Mouse (Mus musculus) hindbrain, embryonic 14.5 days (tissue): ENCODE measurements around the gene Rgs13. TPM values are rescaled to one million over a fixed set of nuclear protein-coding genes. Genes with fewer than 3 reads are reported as not detected.

Source experiments
- ATAC-seq: fragments of 200-750 bp; cut with Nextera tagmentation; 2 replicates; pipeline ENCODE4 v1.8.0; 2017; ENCODE audit warnings: moderate number of reproducible peaks, mild to moderate bottlenecking, moderate TSS enrichment, moderate library complexity; ENCODE audit not compliant: low FRiP score
- DNase-seq: peaks from one replicate; pipeline ENCODE4 v3.0.0-alpha.2; 2015; ENCODE audit warnings: low spot score
- H3K27ac ChIP-seq: fragments of 300-500 bp; sonication (generic); 2 replicates; pipeline ENCODE4 v1.5.1; 2014; ENCODE audit warnings: mild to moderate bottlenecking, moderate library complexity
- H3K27me3 ChIP-seq: fragments of 300-500 bp; sonication (generic); 2 replicates; pipeline ENCODE4 v1.6.1; 2014; ENCODE audit warnings: mild to moderate bottlenecking, low read length, mixed read lengths; ENCODE audit not compliant: control insufficient read depth, insufficient read depth
- H3K36me3 ChIP-seq: fragments of 300-500 bp; sonication (generic); replicated peaks from 2 replicates; pipeline ENCODE4 v1.6.1; 2014; ENCODE audit not compliant: control insufficient read depth, insufficient read depth
- H3K4me1 ChIP-seq: fragments of 300-500 bp; sonication (generic); replicated peaks from 2 replicates; pipeline ENCODE4 v1.6.1; 2014; ENCODE audit warnings: antibody characterized with exemption, low read length, mixed read lengths; ENCODE audit not compliant: control insufficient read depth, insufficient read depth
- H3K4me2 ChIP-seq: fragments of 300-500 bp; sonication (generic); replicated peaks from 2 replicates; pipeline ENCODE4 v1.6.1; 2014; ENCODE audit warnings: mild to moderate bottlenecking, moderate library complexity
- H3K4me3 ChIP-seq: fragments of 300-500 bp; sonication (generic); replicated peaks from 2 replicates; pipeline ENCODE4 v1.5.1; 2014; ENCODE audit warnings: mild to moderate bottlenecking, low read length
- H3K9ac ChIP-seq: fragments of 300-500 bp; sonication (generic); 2 replicates; pipeline ENCODE4 v1.6.1; 2014
- H3K9me3 ChIP-seq: fragments of 300-500 bp; sonication (generic); 2 replicates; pipeline ENCODE4 v1.6.1; 2016; ENCODE audit warnings: low read length; ENCODE audit not compliant: control insufficient read depth
- WGBS: fragments of 180-500 bp; shearing (Covaris S2); extraction: QIAGEN DNeasy Blood & Tissue Kit; methylation state at CpG from one replicate; pipeline ENCODE4 v1.1.7; 2014; 5-methylcytosine and 5-hydroxymethylcytosine counted together
- polyA plus RNA-seq: library from polyadenylated mRNA; unstranded; fragments of >200 nt; fragmentation: Nextera tagmentation; extraction: Ambion mirVana; gene quantifications from 2 replicates; pipeline ENCODE4 v1.2.1, GENCODE M21; 2014

Gene Rgs13
- polyA plus RNA-seq = 0.37 and 0.40 TPM in 2 replicates

DNA sequence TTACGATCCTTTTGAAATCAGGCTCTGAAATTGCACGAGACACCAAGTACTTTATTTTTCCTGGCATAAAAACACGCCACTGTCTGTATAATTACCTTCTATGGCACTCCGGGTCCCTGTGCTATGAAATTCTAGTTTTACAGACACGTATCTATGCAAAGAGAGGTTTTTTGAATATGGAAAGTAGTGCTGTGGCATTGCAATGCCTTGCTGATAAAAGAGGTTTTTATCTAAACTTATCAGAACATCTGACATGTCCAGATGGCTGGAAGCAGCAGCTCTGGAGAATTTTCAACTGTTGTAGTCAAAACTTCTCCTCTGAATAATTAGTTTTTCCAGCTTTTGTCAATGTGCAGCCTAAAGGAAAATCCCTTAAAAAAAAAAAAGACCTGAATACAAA lies at the start of gene Rgs13:
Gene Rgs13 (minus strand): TSS at position 207 of the 400 bp plus-strand sequence.
- Histone ChIP-seq H3K9ac (no peak within 1 kb of the TSS), H3K4me3 (no peak within 1 kb of the TSS), H3K4me2 (0 out of 2 replicates have a peak within 1 kb of the TSS, but pooled peaks have one; percentile 1), H3K27me3 (no peaks in the 10 kb centered on the region), H3K27ac (no peak within 1 kb of the TSS; the same call in 1 of the 2 replicates), H3K36me3 (no peaks in the 10 kb centered on the region), H3K9me3 (no peaks in the 10 kb centered on the region), H3K4me1 (no peaks in the 10 kb centered on the region)
- peak; percentile 32 for DNase-seq
- no peak for ATAC-seq
- WGBS = 39% methylated on average over 5 of the region's 5 CpGs

GRCm38 (mm10) chr1:144215230-144215629 lies 38.1 kb upstream of the Rgs13 start:
- Histone ChIP-seq H3K4me3 (no peak overlapping the region), H3K4me1 (no peaks in the 10 kb centered on the region), H3K36me3 (no peaks in the 10 kb centered on the region), H3K4me2 (no peak overlapping the region), H3K27ac (no peak overlapping the region), H3K9ac (no peak overlapping the region), H3K9me3 (no peaks in the 10 kb centered on the region), H3K27me3 (no peaks in the 10 kb centered on the region)
- DNase-seq (no peak), ATAC-seq (no peak)

GRCm38 (mm10) chr1:144210912-144211311 lies 33.7 kb upstream of the Rgs13 start:
- Histone ChIP-seq H3K27me3 (no peaks in the 10 kb centered on the region), H3K9me3 (no peaks in the 10 kb centered on the region), H3K4me1 (no peaks in the 10 kb centered on the region), H3K4me3 (no peak overlapping the region), H3K4me2 (no peak overlapping the region), H3K36me3 (no peaks in the 10 kb centered on the region), H3K27ac (no peak overlapping the region), H3K9ac (no peak overlapping the region)
- 47% methylated on average over 3 of the region's 3 CpGs for WGBS
- DNase-seq (no peak), ATAC-seq (no peak)

GRCm38 (mm10) chr1:144206281-144207061 lies 29.3 kb upstream of the Rgs13 start:
- no peak overlapping the region for H3K27ac ChIP-seq
- no peaks in the 10 kb centered on the region for H3K27me3 ChIP-seq
- DNase-seq = no peak
- no peak overlapping the region for H3K9ac ChIP-seq
- no peak overlapping the region for H3K4me2 ChIP-seq
- WGBS = 77% methylated on average over 7 of the region's 7 CpGs
- H3K36me3 ChIP-seq = no peaks in the 10 kb centered on the region
- no peaks in the 10 kb centered on the region for H3K4me1 ChIP-seq
- H3K4me3 ChIP-seq = no peak overlapping the region
- no peak for ATAC-seq
- H3K9me3 ChIP-seq = no peaks in the 10 kb centered on the region

- DNase-seq (no peak), ATAC-seq (no peak)
- no peaks in the 10 kb centered on the region for H3K9me3 ChIP-seq
- no peak overlapping the region for H3K27ac ChIP-seq
- H3K4me2 ChIP-seq = no peak overlapping the region
- no peak overlapping the region for H3K4me3 ChIP-seq
- no peaks in the 10 kb centered on the region for H3K27me3 ChIP-seq
- WGBS = 91% methylated on average over 2 of the region's 2 CpGs
- H3K9ac ChIP-seq = no peak overlapping the region
- H3K36me3 ChIP-seq = no peaks in the 10 kb centered on the region
- no peaks in the 10 kb centered on the region for H3K4me1 ChIP-seq
Observed at GRCm38 (mm10) chr1:144204766-144205165, 27.6 kb upstream of the Rgs13 start.

DNA sequence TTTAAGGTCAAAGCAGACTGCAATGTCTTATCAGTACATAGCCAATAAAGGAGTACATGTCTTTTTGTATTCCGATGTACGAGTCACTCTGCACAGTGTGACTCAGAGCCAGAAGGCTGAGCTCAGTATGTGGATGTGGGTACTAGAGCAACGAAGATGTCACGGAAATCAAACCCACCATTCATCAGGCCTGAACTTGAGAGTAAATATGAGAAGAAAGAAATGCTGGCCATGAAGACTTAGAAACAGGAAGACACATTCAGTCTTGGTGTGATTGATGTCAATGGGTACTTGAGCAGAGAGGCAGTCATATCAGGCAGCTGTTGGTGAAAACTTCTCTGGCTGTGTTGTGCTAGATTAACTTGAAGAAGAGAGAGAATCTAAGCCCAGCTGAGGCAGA lies 25.8 kb upstream of the Rgs13 start:
- no peak for ATAC-seq
- Histone ChIP-seq H3K27ac (no peak overlapping the region), H3K27me3 (no peaks in the 10 kb centered on the region), H3K9me3 (no peaks in the 10 kb centered on the region), H3K4me3 (no peak overlapping the region), H3K9ac (no peak overlapping the region), H3K4me1 (no peaks in the 10 kb centered on the region), H3K4me2 (no peak overlapping the region), H3K36me3 (no peaks in the 10 kb centered on the region)
- WGBS = 91% methylated on average over 4 of the region's 4 CpGs
- no peak for DNase-seq

DNA sequence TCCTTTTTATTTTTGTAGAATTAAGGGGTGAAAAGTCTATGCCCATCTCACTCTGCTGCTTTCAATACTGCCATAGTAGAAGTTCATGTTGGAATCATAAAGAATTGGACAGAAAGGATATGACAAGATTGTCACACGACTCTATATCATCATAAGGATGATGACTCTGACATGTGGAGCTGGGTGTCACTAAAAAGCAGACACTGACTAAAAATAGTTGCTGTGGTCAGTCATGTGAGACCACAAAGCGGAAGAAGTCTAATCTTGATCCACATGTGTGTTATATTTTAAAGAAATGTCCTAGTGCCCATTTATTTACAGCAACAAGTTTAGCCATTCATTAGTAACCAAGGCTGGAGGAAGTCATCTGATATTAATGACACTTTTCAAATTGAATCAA lies 23.3 kb upstream of the Rgs13 start:
- DNase-seq (no peak), ATAC-seq (no peak)
- Histone ChIP-seq H3K36me3 (no peaks in the 10 kb centered on the region), H3K4me2 (no peak overlapping the region), H3K27ac (no peak overlapping the region), H3K4me3 (no peak overlapping the region), H3K4me1 (no peaks in the 10 kb centered on the region), H3K9ac (no peak overlapping the region), H3K27me3 (no peaks in the 10 kb centered on the region), H3K9me3 (no peaks in the 10 kb centered on the region)
- WGBS = 81% methylated on average over 2 of the region's 2 CpGs

DNA sequence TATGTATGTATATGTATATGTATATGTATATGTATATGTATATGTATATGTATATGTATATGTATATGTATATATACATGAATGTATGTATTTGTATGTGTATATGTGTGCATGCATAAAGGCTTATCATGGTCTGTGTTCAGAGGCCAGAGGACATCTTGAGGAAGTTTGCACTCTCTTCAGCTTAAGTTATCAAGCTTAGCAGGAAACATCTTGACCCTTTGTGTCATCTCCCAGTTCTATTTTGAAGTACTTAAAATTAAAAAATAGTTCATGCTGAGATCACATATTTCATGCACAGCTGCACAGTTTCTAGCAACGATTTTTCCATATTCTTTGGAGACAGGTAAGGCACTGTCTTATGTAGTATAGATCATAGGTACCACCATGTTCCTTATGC lies 22.4 kb upstream of the Rgs13 start:
- no peak overlapping the region for H3K9ac ChIP-seq
- ATAC-seq = no peak
- no peaks in the 10 kb centered on the region for H3K9me3 ChIP-seq
- H3K4me3 ChIP-seq = no peak overlapping the region
- no peak overlapping the region for H3K4me2 ChIP-seq
- no peaks in the 10 kb centered on the region for H3K4me1 ChIP-seq
- H3K27ac ChIP-seq = no peak overlapping the region
- WGBS = 85% methylated on average over 1 of the region's 1 CpGs
- H3K27me3 ChIP-seq = no peaks in the 10 kb centered on the region
- no peak for DNase-seq
- no peaks in the 10 kb centered on the region for H3K36me3 ChIP-seq

GRCm38 (mm10) chr1:144197684-144198083 lies 20.5 kb upstream of the Rgs13 start:
- 29% methylated on average over 3 of the region's 3 CpGs for WGBS
- DNase-seq = peak; percentile 79
- Histone ChIP-seq H3K36me3 (no peaks in the 10 kb centered on the region), H3K27me3 (no peaks in the 10 kb centered on the region), H3K4me3 (no peak overlapping the region), H3K27ac (no peak overlapping the region), H3K9ac (no peak overlapping the region), H3K9me3 (no peaks in the 10 kb centered on the region), H3K4me2 (no peak overlapping the region), H3K4me1 (no peaks in the 10 kb centered on the region)
- ATAC-seq = no peak
